In genomic region chr6:112320679-112321078, GRCm38 (mm10) we compare ENCODE assay signal across 19 mouse cellular contexts. TPM values are rescaled to one million over a fixed set of nuclear protein-coding genes. Genes with fewer than 3 reads are reported as not detected.
A peak's percentile ranks its signal among the peaks of the same experiment; 100 is the strongest.
DNase-seq lines count a peak whose midpoint lies in the region; ATAC-seq lines count a peak whose summit lies in the region.
"Had no signal": no experiment of that assay in that cellular context is flagged by ENCODE, and none has a peak within 500 bp of the region (broad histone marks: within the 10 kb centered on the region; RNA-seq: fewer than 3 reads in every experiment).

No protein-coding gene starts in this region.

- DNase-seq in gastrocnemius, postnatal 14 days, result peak; percentile 34
- DNase-seq in gastrocnemius, adult 18-20 months (ENCODE audit: low spot score), result no peak
- DNase-seq in right cerebral cortex, postnatal 10 days (ENCODE audit: low spot score in 2 of 2), result peak; percentile 26 to 30
- no peak for DNase-seq in right cerebral cortex, postnatal 25 days
- no peak for DNase-seq in spleen, postnatal 10 days (ENCODE audit: low spot score in 2 of 2)
- DNase-seq: cerebellum, postnatal 36 days; liver; lung, adult 18-20 months; thymus, postnatal 14 days had no signal

- H3K4me1 ChIP-seq in embryonic facial prominence, embryonic 15.5 days, result peaks cover 19% of the 10 kb centered on the region
- no peaks in the 10 kb centered on the region for H3K4me1 ChIP-seq in hindbrain, embryonic 16.5 days (ENCODE audit: control insufficient read depth, insufficient read depth, low read depth, low read length)
- H3K4me1 ChIP-seq: forebrain, embryonic 12.5 days; heart, embryonic 15.5 days; neural tube, embryonic 12.5 days had no signal

- no peaks in the 10 kb centered on the region for H3K9me3 ChIP-seq in embryonic facial prominence, embryonic 15.5 days (replicated peaks)
- no peaks in the 10 kb centered on the region for H3K9me3 ChIP-seq in hindbrain, embryonic 16.5 days (ENCODE audit: control insufficient read depth, low read length)
- H3K9me3 ChIP-seq: forebrain, embryonic 12.5 days; heart, embryonic 15.5 days; neural tube, embryonic 12.5 days had no signal

- WGBS in embryonic facial prominence, embryonic 15.5 days, result 29% methylated on average over 5 of the region's 5 CpGs
- 37% methylated on average over 5 of the region's 5 CpGs for WGBS in hindbrain, embryonic 16.5 days

- no peak overlapping the region for H3K9ac ChIP-seq in embryonic facial prominence, embryonic 15.5 days
- no peak overlapping the region for H3K9ac ChIP-seq in hindbrain, embryonic 16.5 days (ENCODE audit: low read depth, low read length)
- H3K9ac ChIP-seq: forebrain, embryonic 12.5 days; heart, embryonic 15.5 days; hindbrain, embryonic 14.5 days; neural tube, embryonic 12.5 days had no signal

- peak overlapping the region; percentile 68 for H3K27ac ChIP-seq in embryonic facial prominence, embryonic 15.5 days (replicated peaks)
- no peak overlapping the region for H3K27ac ChIP-seq in hindbrain, embryonic 16.5 days (ENCODE audit: low read depth, low read length)
- H3K27ac ChIP-seq: forebrain, embryonic 12.5 days; heart, embryonic 15.5 days; hindbrain, embryonic 14.5 days; kidney, postnatal 0 days; layer of hippocampus, adult 2 months; neural tube, embryonic 12.5 days had no signal

- intact Hi-C loops in gastrocnemius, postnatal 14 days (cut with DNase I; ENCODE audit: low total_unique reads), result no loop called here

- H3K4me3 ChIP-seq in embryonic facial prominence, embryonic 15.5 days (replicated peaks), result no peak overlapping the region
- H3K4me3 ChIP-seq in hindbrain, embryonic 16.5 days (ENCODE audit: low read length), result no peak overlapping the region
- H3K4me3 ChIP-seq: forebrain, embryonic 12.5 days; heart, embryonic 15.5 days; layer of hippocampus, adult 2 months; neural tube, embryonic 12.5 days had no signal

- ATAC-seq in embryonic facial prominence, embryonic 15.5 days (ENCODE audit: insufficient number of reproducible peaks, low FRiP score, low TSS enrichment, low read depth), result peak; percentile 92
- no peak for ATAC-seq in hindbrain, embryonic 16.5 days
- ATAC-seq: intestine, postnatal 0 days; midbrain, embryonic 16.5 days had no signal

- no peak overlapping the region for H3K4me2 ChIP-seq in embryonic facial prominence, embryonic 15.5 days (replicated peaks)
- no peak overlapping the region for H3K4me2 ChIP-seq in hindbrain, embryonic 16.5 days (ENCODE audit: low read length)
- H3K4me2 ChIP-seq: forebrain, embryonic 12.5 days; heart, embryonic 15.5 days; hindbrain, embryonic 14.5 days; neural tube, embryonic 12.5 days had no signal

- no peaks in the 10 kb centered on the region for H3K27me3 ChIP-seq in embryonic facial prominence, embryonic 15.5 days
- no peaks in the 10 kb centered on the region for H3K27me3 ChIP-seq in hindbrain, embryonic 16.5 days (replicated peaks; ENCODE audit: control insufficient read depth, insufficient read depth, low read length)
- H3K27me3 ChIP-seq: forebrain, embryonic 12.5 days; heart, embryonic 15.5 days; neural tube, embryonic 12.5 days had no signal

- peaks cover 18% of the 10 kb centered on the region for H3K36me3 ChIP-seq in embryonic facial prominence, embryonic 15.5 days
- no peaks in the 10 kb centered on the region for H3K36me3 ChIP-seq in hindbrain, embryonic 16.5 days (ENCODE audit: control insufficient read depth, insufficient read depth, low read length)
- H3K36me3 ChIP-seq: forebrain, embryonic 12.5 days; neural tube, embryonic 12.5 days had no signal

RNA-seq across cellular contexts. Expression of gene Lmcd1, which starts 47.1 kb away (rescaled TPM):
- 100 to 1,000 TPM in 1 of 2 experiments, 10 to 100 TPM in 1; 56.9 to 138 TPM for total RNA-seq in gastrocnemius, postnatal 14 days (2021)
- 100 to 1,000 TPM; 109 to 237 TPM for total RNA-seq in gastrocnemius, adult 18-20 months (2021)
- polyA plus RNA-seq in embryonic facial prominence, embryonic 15.5 days (2015; fragmentation: Nextera tagmentation; extraction: Ambion mirVana), result 104 and 128 TPM in 2 replicates
- 10.3 and 13.4 TPM in 2 replicates for polyA plus RNA-seq in hindbrain, embryonic 16.5 days (2015; fragmentation: Nextera tagmentation; extraction: Ambion mirVana)

Comparison
In these comparisons a context has a peak if more than half of its experiments do, and no peak if none do; other contexts are left out.
1. DNase-seq: peak in gastrocnemius, postnatal 14 days (single experiment) and right cerebral cortex, postnatal 10 days (2 of 2); none in gastrocnemius, adult 18-20 months (single experiment), right cerebral cortex, postnatal 25 days (single experiment) and spleen, postnatal 10 days (0 of 2).